In the genomic region with DNA sequence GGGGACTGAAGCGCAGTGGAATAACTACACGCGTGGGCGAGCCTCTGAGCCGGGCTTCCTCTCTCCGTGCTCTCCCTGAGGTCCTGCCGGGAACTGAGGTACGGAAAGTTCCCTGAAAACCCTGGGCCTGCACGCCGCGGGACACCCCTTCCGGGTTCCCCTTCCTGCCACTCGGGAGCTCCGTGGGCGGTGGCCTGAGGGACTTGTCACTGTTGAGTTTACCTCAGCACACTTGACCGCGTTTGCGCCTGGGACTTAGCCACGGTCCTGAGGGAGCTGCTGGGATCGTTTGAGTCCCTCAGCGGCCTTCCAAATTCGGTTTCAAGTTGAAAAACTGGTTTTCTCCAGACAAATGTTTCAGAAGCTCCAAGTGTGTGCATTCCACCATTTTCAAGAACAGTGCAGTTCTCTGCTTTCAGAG, we compare ENCODE assay signal across 8 mouse cellular contexts. TPM values are rescaled to one million over a fixed set of nuclear protein-coding genes. Genes with fewer than 3 reads are reported as not detected.
A peak's percentile ranks its signal among the peaks of the same experiment; 100 is the strongest.
DNase-seq lines count a peak whose midpoint lies in the region; ATAC-seq and TF ChIP-seq lines count a peak whose summit lies in the region.

No protein-coding gene starts in this region.

- no peaks in the 10 kb centered on the region for H3K27me3 ChIP-seq in forebrain, embryonic 14.5 days (replicated peaks; ENCODE audit: control insufficient read depth, insufficient read depth, low read length)
- H3K27me3 ChIP-seq in hindbrain, embryonic 15.5 days, result no peaks in the 10 kb centered on the region
- no peaks in the 10 kb centered on the region for H3K27me3 ChIP-seq in liver, adult 2 months (ENCODE audit: control insufficient read depth, insufficient read depth, low read length)
- no peaks in the 10 kb centered on the region for H3K27me3 ChIP-seq in midbrain, postnatal 0 days (ENCODE audit: insufficient read depth, low read length)
- no peaks in the 10 kb centered on the region for H3K27me3 ChIP-seq in thymus, adult 2 months (ENCODE audit: control insufficient read depth, insufficient read depth, low read length)

- H3K9ac ChIP-seq in forebrain, embryonic 14.5 days (ENCODE audit: low read length), result peak overlapping the region; percentile 93
- H3K9ac ChIP-seq in hindbrain, embryonic 15.5 days, result peak overlapping the region; percentile 82
- peak overlapping the region; percentile 93 for H3K9ac ChIP-seq in liver, adult 2 months (ENCODE audit: low read depth, low read length)
- H3K9ac ChIP-seq in midbrain, postnatal 0 days (replicated peaks; ENCODE audit: low read length, poor library complexity, severe bottlenecking), result peak overlapping the region; percentile 89

- TF ChIP-seq CTCF in liver, adult 2 months (IDR thresholded peaks at IDR 0.05; ENCODE audit: low read depth, low read length), result no peak
- no peak for TF ChIP-seq CTCF in midbrain, postnatal 0 days (IDR thresholded peaks at IDR 0.05)
- no peak for TF ChIP-seq CTCF in thymus, adult 2 months (IDR thresholded peaks at IDR 0.05; ENCODE audit: borderline replicate concordance, control insufficient read depth, extremely low read depth, insufficient read depth, low read length, poor library complexity)

- 0% methylated on average over 22 of the region's 22 CpGs for WGBS in forebrain, embryonic 14.5 days
- WGBS in hindbrain, embryonic 15.5 days, result under 1% methylated on average over 22 of the region's 22 CpGs
- 0% methylated on average over 22 of the region's 22 CpGs for WGBS in liver, adult 2 months
- WGBS in midbrain, postnatal 0 days, result under 1% methylated on average over 16 of the region's 22 CpGs
- WGBS in thymus, adult 2 months, result under 1% methylated on average over 22 of the region's 22 CpGs

- H3K4me2 ChIP-seq in forebrain, embryonic 14.5 days (ENCODE audit: low read length), result peak overlapping the region; percentile 68
- peak overlapping the region; percentile 81 for H3K4me2 ChIP-seq in hindbrain, embryonic 15.5 days
- peak overlapping the region; percentile 72 for H3K4me2 ChIP-seq in midbrain, postnatal 0 days (ENCODE audit: low read depth, low read length, poor library complexity, severe bottlenecking)

- ATAC-seq in forebrain, embryonic 14.5 days, result no peak
- ATAC-seq in hindbrain, embryonic 15.5 days (ENCODE audit: low FRiP score, low read depth), result peak; percentile 64
- peak; percentile 58 for ATAC-seq in midbrain, postnatal 0 days (ENCODE audit: low FRiP score)

- peaks cover 22% of the 10 kb centered on the region for H3K4me1 ChIP-seq in forebrain, embryonic 14.5 days (ENCODE audit: control insufficient read depth, insufficient read depth, low read length)
- peaks cover 37% of the 10 kb centered on the region for H3K4me1 ChIP-seq in hindbrain, embryonic 15.5 days (replicated peaks)
- peaks cover 12% of the 10 kb centered on the region; the same call in 1 of the 2 replicates for H3K4me1 ChIP-seq in liver, adult 2 months (ENCODE audit: control insufficient read depth, insufficient read depth, low read length)
- H3K4me1 ChIP-seq in midbrain, postnatal 0 days (ENCODE audit: insufficient read depth, low read length), result peaks cover 5% of the 10 kb centered on the region; the same call in 1 of the 2 replicates
- H3K4me1 ChIP-seq in thymus, adult 2 months (replicated peaks; ENCODE audit: control insufficient read depth, insufficient read depth, low read length), result peaks cover 8% of the 10 kb centered on the region; the same call in 1 of the 2 replicates

- TF ChIP-seq POLR2A in liver, adult 2 months (IDR thresholded peaks at IDR 0.05; ENCODE audit: extremely low read depth, insufficient read depth, low read length), result no peak
- no peak for TF ChIP-seq POLR2A in thymus, adult 2 months (IDR thresholded peaks at IDR 0.05; ENCODE audit: control insufficient read depth, extremely low read depth, insufficient read depth, low read length, poor library complexity)

- peaks cover 6% of the 10 kb centered on the region; the same call in 1 of the 2 replicates for H3K79me2 ChIP-seq in liver, adult 2 months (ENCODE audit: control insufficient read depth, insufficient read depth, low read length)

- H3K9me3 ChIP-seq in forebrain, embryonic 14.5 days (replicated peaks; ENCODE audit: control insufficient read depth, low read length), result no peaks in the 10 kb centered on the region
- no peaks in the 10 kb centered on the region for H3K9me3 ChIP-seq in hindbrain, embryonic 15.5 days
- no peaks in the 10 kb centered on the region for H3K9me3 ChIP-seq in midbrain, postnatal 0 days (ENCODE audit: low read length)

- H3K27ac ChIP-seq in forebrain, embryonic 14.5 days (ENCODE audit: low read depth, low read length), result peak overlapping the region; percentile 96
- peak overlapping the region; percentile 98 for H3K27ac ChIP-seq in hindbrain, embryonic 15.5 days (replicated peaks)
- peak overlapping the region; percentile 92 for H3K27ac ChIP-seq in liver, adult 2 months (replicated peaks; ENCODE audit: insufficient read depth, low read depth, low read length)
- H3K27ac ChIP-seq in midbrain, postnatal 0 days (ENCODE audit: low read depth, low read length), result peak overlapping the region; percentile 97
- H3K27ac ChIP-seq in thymus, adult 2 months (ENCODE audit: control insufficient read depth, insufficient read depth, low read length), result peak overlapping the region; percentile 84

- peak overlapping the region; percentile 85 for H3K4me3 ChIP-seq in forebrain, embryonic 14.5 days (ENCODE audit: low read depth, low read length)
- peak overlapping the region; percentile 97 for H3K4me3 ChIP-seq in hindbrain, embryonic 15.5 days
- H3K4me3 ChIP-seq in liver, adult 2 months (ENCODE audit: insufficient read depth, low read depth, low read length), result peak overlapping the region; percentile 84
- peak overlapping the region; percentile 90 for H3K4me3 ChIP-seq in midbrain, postnatal 0 days (ENCODE audit: low read depth, low read length)
- H3K4me3 ChIP-seq in thymus, adult 2 months (ENCODE audit: control insufficient read depth, insufficient read depth, low read length), result peak overlapping the region; percentile 88

- DNase-seq in embryo, embryonic 10 days (ENCODE audit: low spot score), result peak; percentile 60
- DNase-seq in embryo, embryonic 9.5 days (ENCODE audit: extremely low spot score), result no peak
- DNase-seq in adrenal gland, adult 8-10 months, result peak; percentile 71
- peak; percentile 57 for DNase-seq in forebrain, embryonic 14.5 days (ENCODE audit: low spot score)
- peak; percentile 65 for DNase-seq in liver, adult 2 months (ENCODE audit: extremely low read depth, low read depth, low spot score)
- DNase-seq in midbrain, postnatal 0 days (ENCODE audit: low spot score), result peak; percentile 58
- peak; percentile 72 for DNase-seq in thymus, adult 2 months

- no peaks in the 10 kb centered on the region for H3K36me3 ChIP-seq in forebrain, embryonic 14.5 days (ENCODE audit: control insufficient read depth, insufficient read depth, low read length)
- no peaks in the 10 kb centered on the region for H3K36me3 ChIP-seq in hindbrain, embryonic 15.5 days
- peaks cover 6% of the 10 kb centered on the region; the same call in 1 of the 2 replicates for H3K36me3 ChIP-seq in liver, adult 2 months (ENCODE audit: control insufficient read depth, insufficient read depth, low read length)
- H3K36me3 ChIP-seq in midbrain, postnatal 0 days (ENCODE audit: insufficient read depth, low read length), result no peaks in the 10 kb centered on the region
- H3K36me3 ChIP-seq in thymus, adult 2 months (ENCODE audit: control insufficient read depth, insufficient read depth, low read length), result no peaks in the 10 kb centered on the region

RNA-seq across cellular contexts. Expression of a gene that starts 0.5 kb away (rescaled TPM):
- 10 to 100 TPM; 30.0 to 55.3 (median 40.2) TPM for total RNA-seq in adrenal gland, adult 8-10 months (2022)
- 52.9 and 62.2 TPM in 2 replicates for polyA plus RNA-seq in forebrain, embryonic 14.5 days (2014; fragmentation: Nextera tagmentation; extraction: Ambion mirVana)
- 43.9 and 47.3 TPM in 2 replicates for polyA plus RNA-seq in hindbrain, embryonic 15.5 days (2015; fragmentation: Nextera tagmentation; extraction: Ambion mirVana)
- total RNA-seq in liver, adult 2 months (2014; rRNA removed), result 23.0 and 26.2 TPM in 2 replicates
- polyA plus RNA-seq in liver, adult 2 months (2012; rRNA removed), result 5.6 TPM in 2 replicates
- 20.8 and 36.2 TPM in 2 replicates for total RNA-seq in midbrain, postnatal 0 days (2014; rRNA removed)
- polyA plus RNA-seq in midbrain, postnatal 0 days (2015; fragmentation: Nextera tagmentation; extraction: Ambion mirVana), result 18.1 and 18.4 TPM in 2 replicates
- 37.3 and 44.0 TPM in 2 replicates for polyA plus RNA-seq in thymus, adult 2 months (2012; rRNA removed)

RNA-seq across cellular contexts. Expression of a gene that starts 1.1 kb away (rescaled TPM):
- 100 to 1,000 TPM in 3 of 4 experiments, 10 to 100 TPM in 1; 96.5 to 112 (median 105) TPM for total RNA-seq in adrenal gland, adult 8-10 months (2022)
- polyA plus RNA-seq in forebrain, embryonic 14.5 days (2014; fragmentation: Nextera tagmentation; extraction: Ambion mirVana), result 56.1 TPM in 2 replicates
- 38.5 and 40.6 TPM in 2 replicates for polyA plus RNA-seq in hindbrain, embryonic 15.5 days (2015; fragmentation: Nextera tagmentation; extraction: Ambion mirVana)
- 38.3 and 46.0 TPM in 2 replicates for total RNA-seq in liver, adult 2 months (2014; rRNA removed)
- 30.9 and 33.5 TPM in 2 replicates for polyA plus RNA-seq in liver, adult 2 months (2012; rRNA removed)
- total RNA-seq in midbrain, postnatal 0 days (2014; rRNA removed), result 20.9 and 24.6 TPM in 2 replicates
- polyA plus RNA-seq in midbrain, postnatal 0 days (2015; fragmentation: Nextera tagmentation; extraction: Ambion mirVana), result 33.4 and 37.7 TPM in 2 replicates
- 156 and 184 TPM in 2 replicates for polyA plus RNA-seq in thymus, adult 2 months (2012; rRNA removed)
